ENCODE assay signal across 28 mouse cellular contexts in genomic region chr17:26100166-26100565, GRCm38 (mm10). TPM values are rescaled to one million over a fixed set of nuclear protein-coding genes. Genes with fewer than 3 reads are reported as not detected.
DNase-seq lines count a peak whose midpoint lies in the region; ATAC-seq lines count a peak whose summit lies in the region.
"Had no signal": no experiment of that assay in that cellular context is flagged by ENCODE, and none has a peak within 500 bp of the region (broad histone marks: within the 10 kb centered on the region; RNA-seq: fewer than 3 reads in every experiment).

No protein-coding gene starts in this region.

- H3K27ac ChIP-seq in heart, embryonic 10.5 days = no peak overlapping the region
- H3K27ac ChIP-seq in intestine, embryonic 16.5 days (ENCODE audit: low read length) = no peak overlapping the region
- H3K27ac ChIP-seq: embryonic facial prominence, embryonic 15.5 days; forebrain, embryonic 12.5 days; forebrain, embryonic 15.5 days; gastrocnemius, adult 2 months; heart, embryonic 13.5 days; hindbrain, embryonic 14.5 days; hindbrain, postnatal 0 days had no signal

- no peaks in the 10 kb centered on the region for H3K9me3 ChIP-seq in heart, embryonic 10.5 days
- H3K9me3 ChIP-seq in intestine, embryonic 16.5 days (ENCODE audit: control insufficient read depth, low read length) = no peaks in the 10 kb centered on the region
- H3K9me3 ChIP-seq: embryonic facial prominence, embryonic 15.5 days; forebrain, embryonic 12.5 days; forebrain, embryonic 15.5 days; heart, embryonic 13.5 days had no signal

- no peak for ATAC-seq in intestine, embryonic 16.5 days
- ATAC-seq: activated CD4-positive, CD25-positive, alpha-beta regulatory T cell, adult 4 months; CD4-positive, CD25-positive, alpha-beta regulatory T cell, adult 4 months; forebrain, embryonic 15.5 days; hindbrain, postnatal 0 days; inflammation-experienced regulatory T-cells, adult 6 months; intestine, postnatal 0 days had no signal

- no peak overlapping the region for H3K9ac ChIP-seq in intestine, embryonic 16.5 days (ENCODE audit: low read depth, low read length)
- H3K9ac ChIP-seq: embryonic facial prominence, embryonic 15.5 days; forebrain, embryonic 12.5 days; forebrain, embryonic 15.5 days; heart, embryonic 13.5 days; hindbrain, embryonic 14.5 days had no signal

- no peak overlapping the region for H3K4me3 ChIP-seq in heart, embryonic 10.5 days
- no peak overlapping the region for H3K4me3 ChIP-seq in intestine, embryonic 16.5 days (ENCODE audit: low read length)
- H3K4me3 ChIP-seq: embryonic facial prominence, embryonic 15.5 days; forebrain, embryonic 12.5 days; forebrain, embryonic 15.5 days; gastrocnemius, adult 2 months; heart, embryonic 13.5 days had no signal

- DNase-seq in heart, adult 11 months = peak; percentile 87
- DNase-seq in heart, embryonic 10.5 days (ENCODE audit: low spot score) = no peak
- peak; percentile 61 for DNase-seq in Muller cell, postnatal 12 days (ENCODE audit: inconsistent ontology term)
- peak; percentile 29 for DNase-seq in adipocyte (ENCODE audit: low spot score)
- DNase-seq in thymus, postnatal 4 days = no peak
- DNase-seq: adrenal gland, postnatal 10 days; adrenal gland, postnatal 36 days; cerebellum, adult 11 months; cerebellum, adult 2 months; cerebellum, postnatal 10 days; cerebellum, postnatal 36 days; embryo, embryonic 11 days; gastrocnemius, adult 2 months; gastrocnemius, postnatal 14 days; heart, adult 18-20 months; heart, postnatal 14 days; heart, postnatal 4 days had no signal

- H3K4me2 ChIP-seq in intestine, embryonic 16.5 days (ENCODE audit: low read depth, low read length) = no peak overlapping the region
- H3K4me2 ChIP-seq: embryonic facial prominence, embryonic 15.5 days; forebrain, embryonic 12.5 days; forebrain, embryonic 15.5 days; heart, embryonic 13.5 days; hindbrain, embryonic 14.5 days had no signal

- no peaks in the 10 kb centered on the region for H3K27me3 ChIP-seq in heart, embryonic 10.5 days (ENCODE audit: insufficient read depth, poor library complexity, severe bottlenecking)
- no peaks in the 10 kb centered on the region for H3K27me3 ChIP-seq in intestine, embryonic 16.5 days (replicated peaks; ENCODE audit: control insufficient read depth, insufficient read depth, low read length)
- H3K27me3 ChIP-seq: embryonic facial prominence, embryonic 15.5 days; forebrain, embryonic 12.5 days; forebrain, embryonic 15.5 days; heart, embryonic 13.5 days had no signal

- H3K36me3 ChIP-seq in heart, embryonic 10.5 days = no peaks in the 10 kb centered on the region
- H3K36me3 ChIP-seq in intestine, embryonic 16.5 days (ENCODE audit: control insufficient read depth, insufficient read depth, low read length) = no peaks in the 10 kb centered on the region
- H3K36me3 ChIP-seq: embryonic facial prominence, embryonic 15.5 days; forebrain, embryonic 12.5 days; forebrain, embryonic 15.5 days; heart, embryonic 13.5 days had no signal

- 42% methylated on average over 2 of the region's 2 CpGs for WGBS in heart, embryonic 10.5 days
- 44% methylated on average over 2 of the region's 2 CpGs for WGBS in intestine, embryonic 16.5 days

- H3K4me1 ChIP-seq in heart, embryonic 10.5 days = peaks cover 7% of the 10 kb centered on the region
- no peaks in the 10 kb centered on the region for H3K4me1 ChIP-seq in intestine, embryonic 16.5 days (ENCODE audit: control insufficient read depth, insufficient read depth, low read length)

RNA-seq across cellular contexts. Expression of gene Nme4, which starts 4.8 kb away (rescaled TPM):
- polyA plus RNA-seq in heart, embryonic 10.5 days (2016; fragmentation: Nextera tagmentation; extraction: Ambion mirVana) = 115 and 137 TPM in 2 replicates
- 92.1 and 97.1 TPM in 2 replicates for polyA plus RNA-seq in intestine, embryonic 16.5 days (2015; fragmentation: Nextera tagmentation; extraction: Ambion mirVana)

RNA-seq across cellular contexts. Expression of gene Decr2, which starts 10.0 kb away (rescaled TPM):
- polyA plus RNA-seq in heart, embryonic 10.5 days (2016; fragmentation: Nextera tagmentation; extraction: Ambion mirVana) = 32.8 and 39.6 TPM in 2 replicates
- 49.6 and 51.5 TPM in 2 replicates for polyA plus RNA-seq in intestine, embryonic 16.5 days (2015; fragmentation: Nextera tagmentation; extraction: Ambion mirVana)

RNA-seq across cellular contexts. Expression of gene Tmem8, which starts 12.9 kb away (rescaled TPM):
- 0.71 and 1.2 TPM in 2 replicates for polyA plus RNA-seq in heart, embryonic 10.5 days (2016; fragmentation: Nextera tagmentation; extraction: Ambion mirVana)
- polyA plus RNA-seq in intestine, embryonic 16.5 days (2015; fragmentation: Nextera tagmentation; extraction: Ambion mirVana) = 12.1 and 15.1 TPM in 2 replicates

RNA-seq across cellular contexts. Expression of gene Mrpl28, which starts 23.1 kb away (rescaled TPM):
- polyA plus RNA-seq in heart, embryonic 10.5 days (2016; fragmentation: Nextera tagmentation; extraction: Ambion mirVana) = 273 and 284 TPM in 2 replicates
- 242 and 260 TPM in 2 replicates for polyA plus RNA-seq in intestine, embryonic 16.5 days (2015; fragmentation: Nextera tagmentation; extraction: Ambion mirVana)

RNA-seq across cellular contexts. Expression of gene Rab11fip3, which starts 30.8 kb away (rescaled TPM):
- polyA plus RNA-seq in heart, embryonic 10.5 days (2016; fragmentation: Nextera tagmentation; extraction: Ambion mirVana) = 12.3 and 16.6 TPM in 2 replicates
- 13.0 and 18.0 TPM in 2 replicates for polyA plus RNA-seq in intestine, embryonic 16.5 days (2015; fragmentation: Nextera tagmentation; extraction: Ambion mirVana)

Comparison
In these comparisons a context has a peak if more than half of its experiments do, and no peak if none do; other contexts are left out.
1. DNase-seq: peak in heart, adult 11 months (single experiment), Muller cell, postnatal 12 days (single experiment) and adipocyte (single experiment); none in heart, embryonic 10.5 days (single experiment) and thymus, postnatal 4 days (single experiment).